Mouse (Mus musculus) urinary bladder, postnatal 10 days (tissue): Measurements from ENCODE around the gene Itm2b.

Experiments
- DNase-seq: peaks from one replicate; pipeline ENCODE4 v3.0.0; 2022; ENCODE audit warnings: low spot score

Gene Itm2b

GRCm38 (mm10) chr14:73384913-73385719 lies at the start of gene Itm2b:
TSS of gene Itm2b (minus strand) at chr14:73385289.
- peak; percentile 53 for DNase-seq

GRCm38 (mm10) chr14:73433487-73433886 lies 48.4 kb upstream of the Itm2b start:
- DNase-seq = no peak

- DNase-seq = no peak
These were observed 45.5 kb upstream of the Itm2b start for GRCm38 (mm10) chr14:73430571-73430970.

- DNase-seq = no peak
These were observed 40.5 kb upstream of the Itm2b start for GRCm38 (mm10) chr14:73425571-73426041.

DNA sequence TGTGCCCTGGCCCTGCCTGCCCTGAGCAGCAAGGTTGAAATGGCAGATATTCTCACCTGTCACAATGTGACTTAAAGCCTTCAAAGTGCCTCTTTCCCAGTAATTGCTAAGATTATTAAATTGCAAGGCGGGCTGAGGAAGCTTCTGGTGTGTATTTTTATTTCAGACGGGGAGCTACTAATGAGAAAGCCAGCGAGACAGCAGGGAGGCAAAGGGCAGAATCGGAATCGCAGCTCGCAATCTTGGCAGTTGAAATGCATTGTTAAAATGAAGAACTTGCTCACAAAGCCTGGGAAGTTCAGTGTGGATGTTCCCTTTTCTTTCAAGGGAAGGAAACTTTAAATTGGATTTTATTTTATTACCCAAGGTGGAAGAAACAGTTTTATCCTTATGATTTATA lies 39.9 kb upstream of the Itm2b start:
- no peak for DNase-seq

DNA sequence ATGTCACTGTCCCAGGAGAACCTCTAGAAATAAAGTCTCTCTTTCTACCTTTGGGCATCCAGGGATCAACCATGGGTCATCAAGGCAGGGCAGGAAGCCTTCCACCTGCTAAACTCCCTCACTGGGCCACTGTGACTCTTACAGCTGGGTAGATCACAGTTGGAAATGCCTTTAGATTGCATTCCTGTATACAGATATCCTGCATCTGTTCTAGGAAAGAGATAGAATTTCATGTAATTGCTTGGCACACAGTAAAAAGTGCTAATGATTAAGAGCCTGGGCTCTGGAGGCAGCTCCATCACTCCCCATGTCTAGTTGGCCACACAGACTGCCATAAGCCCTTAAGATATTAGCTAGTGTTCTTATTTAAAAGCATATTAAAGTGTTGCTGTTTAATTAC lies 38.5 kb upstream of the Itm2b start:
- no peak for DNase-seq

DNA sequence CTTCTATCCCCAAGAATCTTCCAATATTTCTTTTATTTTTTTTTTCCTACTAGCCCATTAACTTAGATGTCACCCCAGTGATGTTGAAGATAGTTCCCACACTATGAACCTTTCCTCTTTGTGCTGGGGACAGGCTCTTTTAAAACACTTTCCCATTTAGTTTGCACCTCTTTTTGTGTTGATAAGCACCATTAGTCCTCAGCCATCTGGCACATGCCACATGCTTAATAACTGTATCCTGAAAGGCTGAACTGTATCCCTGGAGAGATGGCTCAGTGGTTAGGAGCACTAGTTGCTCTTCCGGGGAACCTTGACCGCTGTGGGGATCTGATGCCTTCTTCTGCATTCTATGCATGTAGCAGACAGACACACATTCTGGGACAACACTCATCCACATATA lies 37.5 kb upstream of the Itm2b start:
- DNase-seq = no peak

DNA sequence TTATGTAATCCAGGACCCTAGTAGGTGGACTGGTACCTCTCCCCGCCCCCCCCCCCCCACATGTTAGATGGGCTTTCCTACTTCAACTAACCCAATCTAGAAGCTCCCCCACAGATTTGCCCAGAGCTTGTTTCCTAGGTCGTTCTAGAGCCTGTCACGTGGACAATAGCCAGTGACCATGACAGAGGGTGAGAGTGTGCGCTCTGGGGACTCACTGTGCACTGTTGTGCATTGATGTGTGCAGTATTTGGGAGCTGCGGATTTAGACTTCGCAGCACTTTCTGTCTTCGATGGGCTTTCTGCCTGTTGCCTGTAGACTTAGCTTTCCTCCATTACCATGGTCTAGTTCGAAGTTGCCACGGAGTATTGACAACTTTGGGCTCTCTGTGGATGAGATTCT lies 36.5 kb upstream of the Itm2b start:
- DNase-seq = no peak

DNA sequence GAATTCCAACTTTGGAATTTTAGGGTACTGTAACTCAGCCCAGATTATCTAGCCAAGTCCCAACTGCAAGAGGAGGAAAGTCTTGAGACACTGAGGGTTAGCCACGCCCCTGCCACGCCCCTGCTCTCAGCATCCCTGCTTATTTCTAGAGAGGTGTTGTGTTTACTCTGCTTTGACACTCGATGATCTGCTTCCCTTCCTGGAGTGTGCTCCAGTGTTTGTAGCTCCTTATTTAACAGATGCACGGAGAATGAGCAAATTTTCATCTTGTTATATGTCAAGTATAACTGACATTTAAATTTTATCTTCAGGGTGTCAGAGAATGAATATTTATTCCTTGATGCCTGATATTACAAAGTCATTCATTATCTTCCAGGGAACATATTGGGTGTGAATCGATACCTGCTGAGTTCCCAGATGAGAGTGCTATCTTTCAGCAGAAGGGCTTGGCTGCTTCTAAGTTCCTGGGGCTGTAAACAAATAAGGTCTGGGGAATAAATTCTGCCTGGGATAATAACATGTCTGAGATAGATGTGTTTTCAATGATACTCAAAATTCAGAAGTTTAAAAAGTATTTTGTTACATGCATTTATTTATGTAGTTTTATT lies 35.2 kb upstream of the Itm2b start:
- no peak for DNase-seq

DNA sequence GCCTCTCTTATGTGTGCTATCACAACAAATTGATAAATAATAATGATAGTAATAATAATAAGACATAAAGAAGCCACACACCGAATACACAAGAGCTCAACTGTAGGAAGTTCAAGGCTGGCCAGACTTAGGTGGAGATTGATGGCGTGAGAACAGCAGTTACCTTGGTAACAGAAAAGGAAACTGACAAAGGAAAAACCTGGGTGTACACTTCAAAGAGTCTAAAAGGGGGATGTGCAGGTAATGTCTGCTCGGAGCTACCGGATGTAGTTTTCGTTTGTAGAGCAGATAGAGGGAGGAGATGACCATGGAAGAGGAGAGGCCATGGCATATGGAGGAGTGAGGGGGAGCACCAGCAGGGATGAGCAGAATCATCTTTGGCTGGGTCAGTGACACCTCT lies 31.4 kb upstream of the Itm2b start:
- DNase-seq = no peak

GRCm38 (mm10) chr14:73415376-73416035 lies 30.4 kb upstream of the Itm2b start:
- no peak for DNase-seq

DNA sequence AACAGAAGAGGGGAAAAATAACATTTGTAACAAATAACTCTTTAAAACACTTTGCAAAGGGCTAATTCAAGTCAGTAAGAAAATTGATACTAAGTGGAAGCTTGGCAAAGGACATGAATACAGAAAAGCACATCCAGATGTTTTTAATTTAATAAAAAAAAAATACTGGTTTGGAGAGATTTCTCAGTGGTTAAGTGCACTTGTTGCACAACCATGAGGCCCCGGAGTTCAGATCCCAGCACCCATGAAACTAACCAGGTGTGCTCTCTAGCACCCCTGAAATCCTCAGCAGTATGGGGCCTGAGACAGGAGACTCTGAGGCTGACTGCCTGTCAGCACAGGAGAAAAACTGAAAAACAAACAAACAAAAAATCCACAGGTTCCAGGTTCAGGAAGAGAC lies 26.6 kb upstream of the Itm2b start:
- DNase-seq = no peak

DNA sequence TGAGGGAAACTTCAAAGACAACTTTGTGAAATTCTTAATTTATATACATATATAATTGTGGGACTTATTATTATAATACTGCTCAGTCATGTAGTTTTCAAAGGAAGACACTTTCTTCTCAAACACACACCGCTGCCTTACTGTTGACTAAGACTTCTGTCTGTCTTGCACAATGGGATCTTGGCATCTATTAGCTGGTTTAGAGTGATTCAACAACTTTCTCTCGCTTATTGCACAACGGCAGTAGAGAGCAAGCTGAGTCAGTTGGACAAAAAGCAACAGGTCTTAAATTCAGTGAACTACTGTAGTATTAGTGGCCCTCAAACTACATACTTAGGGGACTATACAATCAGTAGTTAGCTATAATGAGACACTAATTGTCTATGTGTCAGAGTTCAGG lies 25.0 kb upstream of the Itm2b start:
- no peak for DNase-seq

- DNase-seq = no peak
These were observed 23.2 kb upstream of the Itm2b start for GRCm38 (mm10) chr14:73408223-73408845.

GRCm38 (mm10) chr14:73404016-73404415 lies 18.9 kb upstream of the Itm2b start:
- no peak for DNase-seq

DNA sequence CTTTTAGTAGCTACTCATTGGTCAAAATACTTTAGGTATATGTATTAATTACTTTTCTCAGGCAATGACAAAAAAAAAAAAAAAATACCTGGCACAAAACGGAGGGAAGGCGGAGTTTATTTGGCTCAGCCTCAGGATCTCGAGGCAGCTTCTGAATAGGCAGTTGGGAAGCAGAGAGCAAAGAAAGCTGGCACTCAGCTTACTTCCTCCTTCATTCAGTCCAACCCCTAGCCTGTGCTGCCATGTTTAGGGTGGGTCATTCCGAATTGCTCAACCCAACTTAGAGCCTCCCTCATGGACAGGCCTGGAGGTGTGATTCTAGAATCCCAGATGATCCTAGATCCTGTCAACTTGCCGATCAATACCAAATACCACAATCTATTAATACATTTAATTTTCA lies 18.3 kb upstream of the Itm2b start:
- no peak for DNase-seq

GRCm38 (mm10) chr14:73402296-73403035 lies 17.4 kb upstream of the Itm2b start:
- DNase-seq = no peak

- no peak for DNase-seq
These were observed 16.3 kb upstream of the Itm2b start for GRCm38 (mm10) chr14:73401408-73401807.

DNA sequence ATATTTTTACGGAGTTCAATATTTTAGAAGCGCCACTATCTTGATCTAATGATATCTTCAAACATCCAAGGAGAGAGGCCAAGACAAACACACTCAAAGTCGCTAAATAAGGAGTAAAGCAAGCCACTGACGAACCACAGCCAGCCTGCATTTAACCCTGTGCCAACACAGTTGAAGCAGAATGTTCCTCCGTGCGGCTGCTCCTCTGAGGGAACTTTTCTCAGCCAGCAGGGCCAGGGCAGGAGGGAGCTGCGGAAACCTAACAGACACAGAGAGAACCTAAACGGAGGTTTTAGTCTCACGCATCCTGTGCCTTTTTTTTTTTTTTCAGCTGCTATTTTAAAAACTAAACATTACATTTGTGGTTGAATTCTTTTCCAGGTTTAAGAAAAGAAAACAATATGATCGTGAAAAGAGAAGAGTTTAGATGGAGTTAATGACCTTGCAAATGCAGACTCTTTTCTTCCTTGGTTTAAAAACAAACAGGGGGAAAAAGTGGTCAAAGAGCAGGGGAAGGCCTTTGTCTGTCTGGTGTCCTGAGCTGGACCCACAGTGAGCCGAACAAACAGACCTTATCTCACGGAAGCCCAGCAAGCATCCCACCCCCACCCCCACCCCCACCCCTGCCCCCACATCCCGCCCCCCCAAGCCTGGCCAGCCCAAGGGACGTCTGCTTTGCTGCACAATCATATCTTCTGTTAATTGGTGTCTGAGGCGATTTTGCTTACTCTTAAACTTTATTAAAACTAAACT lies 15.0 kb upstream of the Itm2b start:
- DNase-seq = no peak

DNA sequence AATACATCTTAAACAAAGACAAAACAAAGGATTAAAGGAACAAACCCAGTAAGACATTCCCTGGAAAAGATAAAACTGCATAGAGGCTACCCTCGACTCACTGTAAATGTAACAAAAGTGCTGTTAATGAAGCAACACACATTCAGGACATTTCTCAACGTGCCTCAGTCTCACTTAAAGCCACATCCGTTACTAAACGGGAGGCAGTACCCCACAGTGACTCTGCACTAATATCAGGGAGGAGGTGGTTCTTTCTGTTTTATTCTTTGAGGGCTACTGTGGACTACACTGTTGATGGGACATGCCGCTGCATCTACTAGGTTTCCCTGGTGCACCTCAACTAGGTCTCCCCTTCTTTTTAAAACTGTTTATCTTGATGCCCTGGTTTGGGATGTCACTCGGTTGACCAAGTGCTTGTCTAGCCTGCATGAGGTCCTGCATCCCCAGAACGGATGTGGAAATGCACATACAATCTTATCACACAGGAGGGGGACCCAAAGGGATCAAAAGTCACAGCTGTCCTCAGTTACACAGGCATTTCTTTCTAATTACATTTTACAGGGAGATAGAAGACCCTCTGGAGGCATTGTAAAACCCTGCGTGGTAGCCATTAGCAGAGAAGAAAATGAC lies 13.4 kb upstream of the Itm2b start:
- DNase-seq = no peak

DNA sequence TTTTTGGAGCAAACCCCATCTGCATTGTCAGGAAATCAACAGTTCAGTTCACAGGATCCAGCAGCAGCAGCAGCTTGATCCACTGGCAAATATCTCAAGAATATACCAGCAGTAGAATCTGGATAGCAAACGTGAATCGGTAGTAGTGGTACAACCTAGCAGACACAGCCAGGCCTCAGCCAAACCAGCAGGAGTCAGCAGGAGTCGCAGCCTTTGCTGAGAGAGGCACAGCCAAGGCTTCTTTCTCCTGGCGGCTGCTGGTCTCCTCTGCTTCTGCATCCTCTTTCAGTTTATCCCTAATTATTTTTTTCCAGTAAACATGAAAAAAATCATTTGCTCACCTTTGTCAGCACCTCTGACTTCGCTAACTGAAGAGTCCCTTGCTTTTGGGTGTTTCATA lies 10.7 kb upstream of the Itm2b start:
- DNase-seq = no peak
